Mouse (Mus musculus) liver, embryonic 11.5 days (tissue): ENCODE results near the gene Tacc3. TPM values are rescaled to one million over a fixed set of nuclear protein-coding genes. Genes with fewer than 3 reads are reported as not detected.
A peak's percentile ranks its signal among the peaks of the same experiment; 100 is the strongest.

Experiments used
- ATAC-seq: fragments of 200-750 bp; cut with Nextera tagmentation; replicated peaks from 2 replicates; pipeline ENCODE4 v1.8.0; 2017; ENCODE audit warnings: moderate number of reproducible peaks, mild to moderate bottlenecking, moderate TSS enrichment, moderate library complexity; ENCODE audit not compliant: low FRiP score
- DNase-seq: peaks from one replicate; pipeline ENCODE4 v3.0.0-alpha.2; 2017; ENCODE audit warnings: low spot score
- H3K27ac ChIP-seq: fragments of 300-500 bp; sonication (generic); 2 replicates; pipeline ENCODE4 v1.5.1; 2014; ENCODE audit warnings: mild to moderate bottlenecking, low read depth, low read length, control low read depth
- H3K27me3 ChIP-seq: fragments of 300-500 bp; sonication (generic); replicated peaks from 2 replicates; pipeline ENCODE4 v1.6.1; 2014; ENCODE audit warnings: low read length, mixed read lengths; ENCODE audit not compliant: control insufficient read depth, insufficient read depth
- H3K36me3 ChIP-seq: fragments of 300-500 bp; sonication (generic); 2 replicates; pipeline ENCODE4 v1.6.1; 2014; ENCODE audit warnings: mild to moderate bottlenecking, low read length, moderate library complexity, mixed read lengths; ENCODE audit not compliant: control insufficient read depth, insufficient read depth
- H3K4me1 ChIP-seq: fragments of 300-500 bp; sonication (generic); replicated peaks from 2 replicates; pipeline ENCODE4 v1.6.1; 2014; ENCODE audit warnings: low read length, mixed read lengths; ENCODE audit not compliant: control insufficient read depth, insufficient read depth
- H3K4me2 ChIP-seq: fragments of 300-500 bp; sonication (generic); 2 replicates; pipeline ENCODE4 v1.6.1; 2014; ENCODE audit warnings: mild to moderate bottlenecking, control low read depth, moderate library complexity
- H3K4me3 ChIP-seq: fragments of 300-500 bp; sonication (generic); 2 replicates; pipeline ENCODE4 v1.5.1; 2014; ENCODE audit warnings: low read depth, low read length, control low read depth
- H3K9ac ChIP-seq: fragments of 300-500 bp; sonication (generic); 2 replicates; pipeline ENCODE4 v1.6.1; 2014; ENCODE audit warnings: low read depth, low read length, control low read depth
- H3K9me3 ChIP-seq: fragments of 300-500 bp; sonication (generic); 2 replicates; pipeline ENCODE4 v1.6.1; 2016; ENCODE audit warnings: low read length, inconsistent platforms, mixed read lengths; ENCODE audit not compliant: control insufficient read depth
- WGBS: fragments of 180-500 bp; shearing (Covaris S2); extraction: QIAGEN DNeasy Blood & Tissue Kit; methylation state at CpG from one replicate; pipeline ENCODE4 v1.1.7; 2014; 5-methylcytosine and 5-hydroxymethylcytosine counted together
- polyA plus RNA-seq: library from polyadenylated mRNA; unstranded; fragments of >200 nt; fragmentation: Nextera tagmentation; extraction: Ambion mirVana; gene quantifications from 2 replicates; pipeline ENCODE4 v1.2.1, GENCODE M21; 2014

Tacc3 gene
- polyA plus RNA-seq, 1 experiment from 2014 or later = 229 TPM

- WGBS = 38% methylated on average over 7 of the region's 7 CpGs
- Histone ChIP-seq H3K4me1 (peaks cover 26% of the 10 kb centered on the region), H3K27me3 (no peaks in the 10 kb centered on the region), H3K27ac (no peak overlapping the region), H3K4me3 (no peak overlapping the region), H3K36me3 (no peaks in the 10 kb centered on the region), H3K9me3 (no peaks in the 10 kb centered on the region), H3K4me2 (no peak overlapping the region), H3K9ac (no peak overlapping the region)
- DNase-seq (no peak), ATAC-seq (no peak)
These were observed 26.1 kb downstream of the Tacc3 start for GRCm38 (mm10) chr5:33683897-33684652.

GRCm38 (mm10) chr5:33684932-33685331 lies 27.0 kb downstream of the Tacc3 start:
- DNase-seq = no peak
- H3K27me3 ChIP-seq = no peaks in the 10 kb centered on the region
- H3K4me2 ChIP-seq = no peak overlapping the region
- no peak overlapping the region for H3K27ac ChIP-seq
- WGBS = 93% methylated on average over 4 of the region's 4 CpGs
- no peaks in the 10 kb centered on the region for H3K9me3 ChIP-seq
- H3K4me1 ChIP-seq = peaks cover 26% of the 10 kb centered on the region
- no peak overlapping the region for H3K4me3 ChIP-seq
- no peaks in the 10 kb centered on the region for H3K36me3 ChIP-seq
- ATAC-seq = no peak
- no peak overlapping the region for H3K9ac ChIP-seq

GRCm38 (mm10) chr5:33687142-33687541 lies 29.2 kb downstream of the Tacc3 start:
- H3K9ac ChIP-seq = no peak overlapping the region
- H3K9me3 ChIP-seq = no peaks in the 10 kb centered on the region
- H3K4me1 ChIP-seq = peaks cover 15% of the 10 kb centered on the region
- ATAC-seq (no peak), DNase-seq (no peak)
- no peaks in the 10 kb centered on the region for H3K36me3 ChIP-seq
- H3K27ac ChIP-seq = no peak overlapping the region
- no peak overlapping the region for H3K4me2 ChIP-seq
- 79% methylated on average over 4 of the region's 4 CpGs for WGBS
- no peak overlapping the region for H3K4me3 ChIP-seq
- no peaks in the 10 kb centered on the region for H3K27me3 ChIP-seq

- H3K4me1 ChIP-seq = peaks cover 21% of the 10 kb centered on the region
- H3K4me2 ChIP-seq = no peak overlapping the region
- H3K9me3 ChIP-seq = no peaks in the 10 kb centered on the region
- H3K36me3 ChIP-seq = no peaks in the 10 kb centered on the region
- ATAC-seq (no peak), DNase-seq (no peak)
- WGBS = 63% methylated on average over 14 of the region's 14 CpGs
- no peak overlapping the region for H3K4me3 ChIP-seq
- H3K27ac ChIP-seq = no peak overlapping the region
- peaks cover 3% of the 10 kb centered on the region for H3K27me3 ChIP-seq
- no peak overlapping the region for H3K9ac ChIP-seq
These were observed 30.6 kb downstream of the Tacc3 start for GRCm38 (mm10) chr5:33688278-33689220.

GRCm38 (mm10) chr5:33689221-33689844 lies 31.4 kb downstream of the Tacc3 start:
- Histone ChIP-seq H3K27me3 (peaks cover 8% of the 10 kb centered on the region), H3K4me3 (no peak overlapping the region), H3K4me1 (peaks cover 21% of the 10 kb centered on the region), H3K36me3 (no peaks in the 10 kb centered on the region), H3K27ac (no peak overlapping the region), H3K9me3 (no peaks in the 10 kb centered on the region), H3K9ac (no peak overlapping the region; the same call in 1 of the 2 replicates), H3K4me2 (no peak overlapping the region)
- no peak for DNase-seq
- ATAC-seq = no peak
- WGBS = 74% methylated on average over 20 of the region's 20 CpGs

GRCm38 (mm10) chr5:33689852-33690645 lies 32.1 kb downstream of the Tacc3 start:
- Histone ChIP-seq H3K27me3 (peaks cover 15% of the 10 kb centered on the region), H3K4me1 (peaks cover 27% of the 10 kb centered on the region), H3K9ac (no peak overlapping the region; the same call in 1 of the 2 replicates), H3K4me2 (no peak overlapping the region), H3K36me3 (no peaks in the 10 kb centered on the region), H3K9me3 (no peaks in the 10 kb centered on the region), H3K4me3 (no peak overlapping the region), H3K27ac (no peak overlapping the region)
- DNase-seq (no peak), ATAC-seq (no peak)
- WGBS = 82% methylated on average over 11 of the region's 11 CpGs

- DNase-seq (no peak), ATAC-seq (no peak)
- Histone ChIP-seq H3K4me3 (no peak overlapping the region), H3K4me2 (peak overlapping the region; percentile 45), H3K27me3 (peaks cover 38% of the 10 kb centered on the region), H3K9ac (0 out of 2 replicates have a peak overlapping the region, but pooled peaks have one; percentile 34), H3K27ac (no peak overlapping the region; the same call in 1 of the 2 replicates), H3K9me3 (no peaks in the 10 kb centered on the region), H3K36me3 (no peaks in the 10 kb centered on the region), H3K4me1 (peaks cover 36% of the 10 kb centered on the region)
- WGBS = 17% methylated on average over 24 of the region's 24 CpGs
These were observed 34.5 kb downstream of the Tacc3 start for GRCm38 (mm10) chr5:33692393-33692792.

GRCm38 (mm10) chr5:33694461-33694847 lies 36.5 kb downstream of the Tacc3 start:
- Histone ChIP-seq H3K4me2 (peak overlapping the region; percentile 84; the same call in 1 of the 2 replicates), H3K27me3 (peaks cover 49% of the 10 kb centered on the region), H3K4me3 (no peak overlapping the region), H3K4me1 (peaks cover 36% of the 10 kb centered on the region), H3K36me3 (no peaks in the 10 kb centered on the region), H3K9ac (no peak overlapping the region), H3K27ac (no peak overlapping the region), H3K9me3 (no peaks in the 10 kb centered on the region)
- ATAC-seq (no peak), DNase-seq (no peak)
- 76% methylated on average over 9 of the region's 9 CpGs for WGBS
